Mouse (Mus musculus) megakaryocyte, embryonic 14.5 days (primary cell): ENCODE results near the gene Commd1.

Experiments
- FLI1 ChIP-seq: IDR thresholded peaks from 2 replicates; pipeline ENCODE4 v1.6.1; 2012; ENCODE audit warnings: low read length, inconsistent platforms, mixed read lengths
- GATA1 ChIP-seq: IDR thresholded peaks from 3 replicates; pipeline ENCODE4 v1.6.1; 2012; ENCODE audit warnings: mixed read lengths, low read length, inconsistent platforms, borderline replicate concordance

GRCm38 (mm10) chr11:22978215-22978614 lies 4.0 kb downstream of the Commd1 start:
- TF ChIP-seq GATA1 (no peak), FLI1 (no peak)
